Mouse (Mus musculus) ES-Bruce4 (cell line): Measurements from ENCODE around the gene Tmem273.

Experiments
- CTCF ChIP-seq: IDR thresholded peaks from one replicate; pipeline ENCODE4 v1.8.1; 2011; ENCODE audit warnings: low read depth, low read length
- POLR2A ChIP-seq: IDR thresholded peaks from one replicate; pipeline ENCODE4 v1.8.1; 2011; ENCODE audit warnings: low read length; ENCODE audit not compliant: insufficient read depth

GRCm38 (mm10) chr14:32810111-32810510, 24.3 kb downstream of the Tmem273 start:
- TF ChIP-seq POLR2A (no peak), CTCF (no peak)
